10 mouse cellular contexts compared by ENCODE assay signal in the genomic region with DNA sequence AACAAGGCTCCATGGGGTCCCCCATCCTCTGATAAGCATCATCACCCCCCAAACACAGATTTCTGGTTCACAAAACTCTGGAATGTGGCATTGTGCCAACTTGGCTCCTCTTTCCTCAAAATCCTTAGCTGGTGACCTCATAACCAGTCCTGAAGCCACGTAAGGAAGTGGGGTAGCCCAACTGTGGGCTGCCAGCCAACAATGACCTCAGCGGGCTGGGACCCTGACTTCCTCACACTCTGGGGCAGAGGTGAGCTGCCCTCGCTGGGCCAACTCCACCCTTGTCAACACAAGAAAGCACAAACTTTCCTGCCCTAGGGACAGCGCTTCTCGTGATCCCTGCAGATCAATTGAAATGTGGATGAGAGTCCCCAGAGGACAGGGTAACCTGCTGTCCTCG. TPM values are rescaled to one million over a fixed set of nuclear protein-coding genes. Genes with fewer than 3 reads are reported as not detected.
A peak's percentile ranks its signal among the peaks of the same experiment; 100 is the strongest.
DNase-seq lines count a peak whose midpoint lies in the region; ATAC-seq and TF ChIP-seq lines count a peak whose summit lies in the region.
"Had no signal": no experiment of that assay in that cellular context is flagged by ENCODE, and none has a peak within 500 bp of the region (broad histone marks: within the 10 kb centered on the region; RNA-seq: fewer than 3 reads in every experiment).

No protein-coding gene starts in this region.

- no peak overlapping the region for H3K4me2 ChIP-seq in lung, embryonic 14.5 days

- no peak for ATAC-seq in lung, embryonic 14.5 days (ENCODE audit: insufficient read depth)
- ATAC-seq in CD4-positive, CD25-positive, alpha-beta regulatory T cell, adult 4 months, result no peak

- H3K36me3 ChIP-seq in lung, embryonic 14.5 days (ENCODE audit: insufficient read depth), result no peaks in the 10 kb centered on the region

- H3K4me3 ChIP-seq in lung, embryonic 14.5 days (ENCODE audit: low read depth, low read length), result no peak overlapping the region

- 0 out of 2 replicates have a peak, but pooled peaks cover 10% of the 10 kb centered on the region for H3K27me3 ChIP-seq in lung, embryonic 14.5 days (ENCODE audit: insufficient read depth, low read length)

- no peak overlapping the region; the same call in 1 of the 2 replicates for H3K27ac ChIP-seq in lung, embryonic 14.5 days (ENCODE audit: low read depth)

- H3K9me3 ChIP-seq in lung, embryonic 14.5 days (ENCODE audit: low read depth, low read length), result no peaks in the 10 kb centered on the region

- TF ChIP-seq CTCF in lung, embryonic 14.5 days (IDR thresholded peaks at IDR 0.05; ENCODE audit: low read depth), result no peak

- no peak overlapping the region for H3K9ac ChIP-seq in lung, embryonic 14.5 days

- 40% methylated on average over 6 of the region's 6 CpGs for WGBS in lung, embryonic 14.5 days

- DNase-seq in adrenal gland, adult (ENCODE audit: inconsistent age in 2 of 2, low spot score in 1 of 2), result peak; percentile 82 to 87
- no peak for DNase-seq in adrenal gland, adult 8-10 months
- peak; percentile 72 to 81 for DNase-seq in adrenal gland, postnatal 36 days
- DNase-seq in heart, postnatal 25 days (ENCODE audit: low spot score), result peak; percentile 74
- peak; percentile 81 for DNase-seq in lung, embryonic 14.5 days
- DNase-seq in left cerebral cortex, postnatal 25 days (ENCODE audit: low spot score in 2 of 2), result no peak
- DNase-seq in cerebellum, adult 11 months, result no peak
- DNase-seq: cerebellum, adult 9-11 months had no signal

- intact Hi-C loops in heart, postnatal 25 days (cut with DNase I), result no loop called here
- intact Hi-C loops in left cerebral cortex, postnatal 25 days (cut with DNase I), result loop anchor here (5.0 kb wide), 1 partner anchor 68 kb away; a partner anchor contains a TSS

- H3K4me1 ChIP-seq in lung, embryonic 14.5 days (ENCODE audit: insufficient read depth), result peaks cover 10% of the 10 kb centered on the region; the same call in 1 of the 2 replicates

RNA-seq across cellular contexts. Expression of a gene that starts 1.8 kb away (rescaled TPM):
- 1 to 10 TPM; 1.8 to 3.5 (median 3.0) TPM for total RNA-seq in adrenal gland, adult 8-10 months (2022)
- total RNA-seq in adrenal gland, postnatal 36 days (2021), result 1 to 10 TPM; 5.0 to 6.0 TPM
- total RNA-seq in heart, postnatal 25 days (2021), result under 1 TPM; 0.56 to 0.73 TPM
- 0.12 and 0.22 TPM in 2 replicates for polyA plus RNA-seq in lung, embryonic 14.5 days (2014; fragmentation: Nextera tagmentation; extraction: Ambion mirVana)
- total RNA-seq in left cerebral cortex, postnatal 25 days (2021), result not detected
- polyA plus RNA-seq in CD4-positive, CD25-positive, alpha-beta regulatory T cell, adult 4 months (2017; shearing (Covaris generic)), result not detected

RNA-seq across cellular contexts. Expression of a gene that starts 18.1 kb away (rescaled TPM):
- 1 to 10 TPM; 1.5 to 4.4 (median 3.2) TPM for total RNA-seq in adrenal gland, adult 8-10 months (2022)
- total RNA-seq in adrenal gland, postnatal 36 days (2021), result 1 to 10 TPM; 2.1 to 2.6 TPM
- 1 to 10 TPM; 1.4 to 1.5 TPM for total RNA-seq in heart, postnatal 25 days (2021)
- 1.9 TPM in 2 replicates for polyA plus RNA-seq in lung, embryonic 14.5 days (2014; fragmentation: Nextera tagmentation; extraction: Ambion mirVana)
- total RNA-seq in left cerebral cortex, postnatal 25 days (2021), result 1 to 10 TPM in 1 of 2 experiments, under 1 TPM in 1; 0.37 to 1.2 TPM
- under 1 TPM; 0.43 to 0.89 TPM for polyA plus RNA-seq in CD4-positive, CD25-positive, alpha-beta regulatory T cell, adult 4 months (2017; shearing (Covaris generic))
- polyA plus RNA-seq: C2C12 had no signal

RNA-seq across cellular contexts. Expression of a gene that starts 25.4 kb away (rescaled TPM):
- 100 to 1,000 TPM in 2 of 4 experiments, 10 to 100 TPM in 2; 69.3 to 158 (median 120) TPM for total RNA-seq in adrenal gland, adult 8-10 months (2022)
- 100 to 1,000 TPM in 1 of 2 experiments, 10 to 100 TPM in 1; 89.7 to 103 TPM for total RNA-seq in adrenal gland, postnatal 36 days (2021)
- total RNA-seq in heart, postnatal 25 days (2021), result 10 to 100 TPM; 37.0 to 37.7 TPM
- polyA plus RNA-seq in lung, embryonic 14.5 days (2014; fragmentation: Nextera tagmentation; extraction: Ambion mirVana), result 127 and 143 TPM in 2 replicates
- 100 to 1,000 TPM; 242 to 257 TPM for total RNA-seq in left cerebral cortex, postnatal 25 days (2021)
- 10 to 100 TPM in 1 of 2 experiments, 1 to 10 TPM in 1; 5.9 to 15.0 TPM for polyA plus RNA-seq in CD4-positive, CD25-positive, alpha-beta regulatory T cell, adult 4 months (2017; shearing (Covaris generic))

RNA-seq across cellular contexts. Expression of a gene that starts 26.1 kb away (rescaled TPM):
- total RNA-seq in adrenal gland, adult 8-10 months (2022), result 100 to 1,000 TPM; 129 to 163 (median 131) TPM
- 100 to 1,000 TPM; 138 to 139 TPM for total RNA-seq in adrenal gland, postnatal 36 days (2021)
- 10 to 100 TPM; 46.8 to 47.5 TPM for total RNA-seq in heart, postnatal 25 days (2021)
- 46.6 and 48.2 TPM in 2 replicates for polyA plus RNA-seq in lung, embryonic 14.5 days (2014; fragmentation: Nextera tagmentation; extraction: Ambion mirVana)
- 10 to 100 TPM; 12.7 to 18.1 TPM for total RNA-seq in left cerebral cortex, postnatal 25 days (2021)
- polyA plus RNA-seq in CD4-positive, CD25-positive, alpha-beta regulatory T cell, adult 4 months (2017; shearing (Covaris generic)), result 1 to 10 TPM; 7.0 to 9.5 TPM

RNA-seq across cellular contexts. Expression of a gene that starts 39.0 kb away (rescaled TPM):
- total RNA-seq in adrenal gland, adult 8-10 months (2022), result 100 to 1,000 TPM in 1 of 4 experiments, 10 to 100 TPM in 3; 81.4 to 101 (median 86.6) TPM
- total RNA-seq in adrenal gland, postnatal 36 days (2021), result 10 to 100 TPM; 74.3 to 84.4 TPM
- 10 to 100 TPM; 60.6 to 62.9 TPM for total RNA-seq in heart, postnatal 25 days (2021)
- 305 and 327 TPM in 2 replicates for polyA plus RNA-seq in lung, embryonic 14.5 days (2014; fragmentation: Nextera tagmentation; extraction: Ambion mirVana)
- 10 to 100 TPM; 62.9 to 63.5 TPM for total RNA-seq in left cerebral cortex, postnatal 25 days (2021)
- polyA plus RNA-seq in CD4-positive, CD25-positive, alpha-beta regulatory T cell, adult 4 months (2017; shearing (Covaris generic)), result 10 to 100 TPM; 86.8 to 94.5 TPM

Comparison
In these comparisons a context has a peak if more than half of its experiments do, and no peak if none do; other contexts are left out.
1. DNase-seq: peak in adrenal gland, adult (2 of 2), adrenal gland, postnatal 36 days (2 of 2), heart, postnatal 25 days (single experiment) and lung, embryonic 14.5 days (single experiment); none in adrenal gland, adult 8-10 months (single experiment), left cerebral cortex, postnatal 25 days (0 of 2) and cerebellum, adult 11 months (single experiment).